Mouse (Mus musculus) thymus, adult 2 months (tissue): ENCODE data around the gene Gm9767.

ENCODE experiments used
- CTCF ChIP-seq: fragments of 200-500 bp; IDR thresholded peaks from 2 replicates; pipeline ENCODE4 v1.5.1; 2012; ENCODE audit warnings: mild to moderate bottlenecking, control low read depth, low read length, moderate library complexity, borderline replicate concordance; ENCODE audit not compliant: control insufficient read depth, poor library complexity, insufficient read depth; ENCODE audit errors: extremely low read depth
- POLR2A ChIP-seq: fragments of 200-500 bp; IDR thresholded peaks from 2 replicates; pipeline ENCODE4 v1.6.1; 2012; ENCODE audit warnings: mild to moderate bottlenecking, low read length, control low read depth, moderate library complexity; ENCODE audit not compliant: control insufficient read depth, poor library complexity, insufficient read depth; ENCODE audit errors: extremely low read depth

GRCm38 (mm10) chr10:26059662-26060307 lies 18.3 kb upstream of the Gm9767 start:
- no peak for TF ChIP-seq CTCF
- TF ChIP-seq POLR2A: no peak
